Mouse (Mus musculus): ENCODE data around the gene Alg5.
"Not testable (repeated sequence)": the region's sequence is repeated elsewhere in the genome, so short reads cannot be mapped to it uniquely, and the experiment has no call there.

The Alg5 gene

DNA sequence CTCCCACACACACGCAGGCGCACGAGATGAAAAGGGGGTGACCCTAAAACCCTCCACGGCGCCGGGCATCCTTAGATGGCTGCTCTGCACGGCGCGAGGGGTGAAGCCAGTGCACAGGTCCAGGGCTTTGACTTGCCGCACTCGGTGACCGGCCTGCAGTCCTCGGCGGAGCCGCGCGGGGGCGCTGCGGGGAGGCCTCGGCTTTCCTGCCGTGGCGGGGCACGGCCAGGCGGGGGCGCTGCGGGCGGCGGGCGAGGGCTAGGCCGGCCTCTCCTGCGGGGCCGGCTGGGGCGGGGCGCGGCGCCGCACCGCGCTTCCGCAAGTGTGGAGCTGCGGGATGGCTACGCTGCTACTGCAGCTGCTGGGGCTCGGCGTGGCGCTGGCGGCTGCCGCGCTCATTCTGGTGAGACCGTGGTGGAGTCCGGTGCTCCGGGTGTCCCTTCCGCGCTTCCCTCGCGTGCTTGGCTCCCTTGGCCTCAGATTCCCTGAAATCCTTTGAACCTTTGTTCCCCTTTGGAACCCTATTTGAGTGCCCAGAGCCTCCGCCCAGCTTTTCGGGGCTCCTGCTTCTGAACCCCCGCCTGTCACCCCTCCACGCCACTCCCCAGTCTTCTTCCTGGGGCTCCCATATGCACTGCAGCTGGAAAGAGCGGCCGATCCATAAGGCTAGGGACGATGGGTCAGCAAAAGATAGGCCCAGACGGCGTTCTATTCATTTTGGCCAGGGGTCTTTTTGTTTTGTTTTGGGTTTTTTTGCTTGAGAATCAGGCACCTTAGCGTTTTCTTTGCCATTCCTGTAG, at the start of gene Alg5, which contains the start of gene Exosc8:
Gene Alg5, plus strand, starts transcription at position 293 of the 800 bp plus-strand sequence.
Gene Exosc8, minus strand, starts transcription at position 147 of the 800 bp plus-strand sequence.
- peak; percentile 92 to 99 for DNase-seq (ENCODE audit: low spot score in 2 of 2)

DNA sequence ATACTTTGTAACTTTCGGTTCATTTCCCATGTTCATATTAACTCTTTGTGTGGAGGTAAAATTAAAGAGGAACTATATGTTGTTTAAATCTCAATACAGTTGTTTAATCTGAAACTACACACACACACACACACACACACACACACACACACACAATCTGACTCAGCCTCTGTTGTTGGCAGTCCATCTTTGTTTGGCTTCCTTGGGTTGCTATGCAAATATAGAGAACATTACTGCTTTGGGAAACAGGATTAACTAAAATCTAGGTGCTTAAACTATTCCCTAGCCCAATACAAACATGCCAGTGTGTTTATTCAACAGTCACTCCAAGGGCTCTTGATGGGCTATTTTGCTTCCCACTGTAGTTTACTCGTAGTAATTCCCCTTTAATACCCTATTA, 48.1 kb upstream of the Alg5 start:
- no peak for DNase-seq (ENCODE audit: low spot score in 2 of 2)

DNA sequence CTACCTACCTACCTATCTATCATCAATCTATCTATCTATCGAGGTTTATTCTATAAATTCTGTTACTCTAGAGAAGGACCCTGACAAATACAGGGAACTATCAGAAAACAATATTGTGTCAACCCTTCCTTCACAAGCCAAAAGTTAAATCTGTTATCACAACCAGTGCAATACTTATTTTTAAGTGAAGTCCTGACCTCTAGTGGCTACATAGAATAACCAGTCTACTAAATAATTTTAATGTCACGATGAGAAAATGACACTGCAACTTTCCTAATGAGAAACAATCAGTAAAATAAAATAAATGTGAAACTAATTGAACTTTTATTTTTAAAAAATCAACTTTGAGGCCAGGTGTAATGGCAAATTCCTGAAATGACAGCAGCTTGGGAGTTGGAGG, 46.2 kb upstream of the Alg5 start:
- DNase-seq (ENCODE audit: low spot score in 2 of 2) = no peak

DNA sequence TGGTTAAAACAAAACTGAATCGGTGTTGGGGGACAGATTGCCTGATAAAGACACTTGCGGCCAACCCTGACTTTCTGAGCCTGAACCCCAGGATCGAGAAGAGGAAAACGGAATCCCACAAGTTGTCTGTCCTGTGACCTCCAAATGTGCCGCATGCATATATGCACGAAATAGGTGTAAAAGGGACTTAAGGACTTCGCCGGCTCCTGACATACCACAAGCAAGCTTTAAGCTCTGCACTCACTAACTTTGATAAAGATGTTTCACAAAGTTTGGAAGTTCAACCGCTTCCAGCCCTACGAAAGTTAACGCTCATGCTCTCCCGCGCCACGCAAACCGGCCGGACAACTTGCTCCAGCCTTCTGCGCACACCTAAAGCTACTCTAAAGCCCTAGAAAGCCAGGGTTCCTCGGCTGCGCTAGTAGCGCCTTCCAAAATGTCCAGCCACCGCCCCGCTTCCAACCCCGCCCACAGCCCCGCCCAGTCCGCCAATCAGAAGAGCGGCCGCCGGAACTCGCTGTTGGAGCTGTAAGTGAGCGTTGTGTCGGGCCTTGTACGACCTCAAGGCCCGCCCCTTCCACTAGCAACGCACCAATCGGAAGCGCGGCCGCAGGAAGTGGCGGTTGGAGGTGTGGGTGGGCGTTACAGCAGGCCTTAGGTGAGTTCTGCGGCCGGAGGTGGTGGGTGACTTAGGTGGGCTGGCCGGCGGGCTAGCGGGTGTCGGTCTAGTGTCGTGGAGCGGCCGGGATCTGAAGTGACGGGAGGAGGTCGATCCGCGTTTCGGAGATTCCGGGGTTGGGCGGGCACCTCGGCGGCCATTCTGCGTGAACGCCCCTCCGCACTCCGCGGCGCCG, 42.9 kb upstream of the Alg5 start, which contains the start of gene Supt20:
Gene Supt20, plus strand, starts transcription at position 606 of the 854 bp plus-strand sequence.
- peak; percentile 89 to 96 for DNase-seq (ENCODE audit: low spot score in 2 of 2)

DNA sequence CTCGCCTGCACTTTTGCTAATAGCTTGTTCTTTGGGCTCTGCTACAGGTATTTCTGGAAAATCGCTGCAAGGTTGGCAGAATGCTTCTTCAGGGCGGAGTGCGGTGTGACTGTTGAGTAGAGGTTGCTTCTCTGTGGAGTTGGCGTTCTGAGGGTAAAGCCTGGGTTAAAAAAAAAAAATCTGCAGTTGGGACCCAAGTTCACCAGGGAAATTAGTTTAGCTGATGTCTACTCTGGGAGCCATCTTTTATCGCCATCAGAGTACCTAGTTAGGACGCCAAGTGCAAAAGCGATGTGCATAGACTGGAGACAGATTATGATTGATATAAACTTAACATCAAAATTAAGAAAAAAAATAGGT, 42.3 kb upstream of the Alg5 start:
- DNase-seq (ENCODE audit: low spot score in 2 of 2) = no peak

DNA sequence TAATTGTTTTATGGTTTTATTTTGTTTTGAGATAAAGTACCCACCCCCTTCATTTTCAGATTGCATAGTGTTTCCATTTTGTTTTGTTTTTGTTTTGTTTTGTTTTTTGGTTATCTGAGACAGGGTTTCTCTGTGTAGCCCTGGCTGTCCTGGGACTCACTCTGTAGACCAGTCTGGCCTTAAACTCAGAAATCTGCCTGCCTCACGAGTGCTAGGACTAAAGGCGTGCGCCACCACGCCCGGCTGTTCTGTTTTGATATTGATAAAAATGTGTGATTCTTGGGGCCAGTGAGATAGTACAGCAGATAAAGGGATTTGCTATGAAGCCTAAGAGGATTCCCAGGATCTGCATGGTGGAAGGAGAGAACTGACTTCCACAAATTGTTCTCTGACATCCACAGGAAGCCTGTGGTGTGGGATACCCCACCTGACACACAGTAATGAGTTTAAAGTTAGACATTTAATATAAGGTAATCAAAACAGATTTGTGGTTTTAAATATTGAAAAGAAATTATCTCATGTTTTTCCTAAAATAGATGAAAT, 35.5 kb upstream of the Alg5 start:
- no peak for DNase-seq (ENCODE audit: low spot score in 2 of 2)

DNA sequence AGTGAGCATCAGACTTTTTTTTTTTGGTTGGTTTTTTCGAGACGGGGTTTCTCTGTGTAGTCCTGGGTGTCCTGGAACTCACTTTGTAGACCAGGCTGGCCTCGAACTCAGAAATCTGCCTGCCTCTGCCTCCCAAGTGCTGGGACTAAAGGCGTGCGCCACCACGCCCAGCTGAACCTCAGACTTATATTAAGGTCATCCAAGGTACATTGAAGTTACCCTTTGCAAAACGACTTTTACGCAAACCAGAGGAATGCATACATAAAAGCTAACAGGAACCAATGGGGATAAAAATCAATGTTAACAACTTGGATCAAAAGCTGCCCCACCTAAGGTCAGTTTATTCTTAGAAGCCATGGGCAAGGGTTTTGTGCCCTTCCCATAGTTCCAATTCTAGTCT, 31.2 kb upstream of the Alg5 start:
- not testable (repeated sequence) for DNase-seq (ENCODE audit: low spot score in 2 of 2)

DNA sequence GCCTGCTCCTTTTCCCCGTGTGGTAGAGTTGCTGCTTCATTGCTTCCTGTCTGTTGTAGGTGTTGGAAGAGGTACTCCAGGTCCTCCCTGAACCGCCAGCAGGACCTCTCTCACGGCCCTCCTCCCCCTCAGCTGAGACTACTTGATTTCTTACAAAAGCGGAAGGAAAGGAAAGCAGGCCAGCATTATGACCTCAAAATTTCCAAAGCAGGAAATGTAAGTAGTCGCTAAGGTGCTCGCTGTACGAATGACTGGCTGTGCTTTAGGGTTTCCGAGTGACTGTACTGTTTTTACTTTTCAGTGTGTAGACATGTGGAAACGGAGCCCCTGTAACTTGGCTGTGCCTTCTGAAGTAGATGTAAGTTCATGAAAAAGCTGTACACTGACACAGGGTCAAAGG, 26.4 kb upstream of the Alg5 start:
- DNase-seq (ENCODE audit: low spot score in 2 of 2) = peak in 1 of 2 experiments; percentile 16

DNA sequence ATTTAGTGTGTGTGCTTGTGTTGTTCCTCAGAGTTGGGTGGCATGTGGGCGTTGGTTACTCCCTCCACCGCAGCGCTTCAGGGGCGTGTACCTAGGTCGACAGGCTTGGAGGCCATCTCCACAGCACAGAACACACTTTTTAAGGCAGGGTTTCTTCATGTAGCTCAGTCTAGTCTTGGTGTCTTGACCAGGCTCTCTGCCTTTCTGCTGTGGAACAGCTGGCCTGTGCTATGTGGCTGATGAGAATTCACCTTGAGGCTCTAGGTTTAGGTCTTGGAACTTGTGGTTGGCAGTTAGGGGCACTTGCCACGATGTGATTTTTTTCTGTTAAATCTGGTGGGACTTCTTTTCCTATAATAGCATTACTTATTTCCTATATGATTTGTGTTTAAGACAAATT, 21.1 kb upstream of the Alg5 start, which contains the start of gene Gm21958:
Gene Gm21958, minus strand, starts transcription at position 101 of the 400 bp plus-strand sequence.
- no peak for DNase-seq (ENCODE audit: low spot score in 2 of 2)

DNA sequence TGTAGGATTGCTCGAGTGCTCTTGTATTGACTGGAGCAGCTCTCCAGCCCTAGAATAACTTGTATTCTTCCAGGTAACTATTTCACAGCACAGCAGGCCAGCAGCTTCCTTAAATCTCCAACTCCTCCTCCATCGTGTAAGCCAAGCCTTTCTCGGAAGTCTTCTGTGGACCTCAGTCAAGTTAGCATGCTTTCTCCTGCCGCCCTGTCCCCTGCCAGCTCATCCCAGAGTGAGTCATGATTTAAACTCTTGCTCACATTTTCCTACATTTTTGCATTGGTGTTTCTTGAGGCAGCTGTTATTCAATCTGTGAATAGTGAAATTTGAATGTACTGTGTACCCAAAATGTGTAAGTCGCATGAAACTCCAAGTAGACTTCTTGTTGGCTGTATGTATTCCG, 19.9 kb upstream of the Alg5 start:
- no peak for DNase-seq (ENCODE audit: low spot score in 2 of 2)

DNA sequence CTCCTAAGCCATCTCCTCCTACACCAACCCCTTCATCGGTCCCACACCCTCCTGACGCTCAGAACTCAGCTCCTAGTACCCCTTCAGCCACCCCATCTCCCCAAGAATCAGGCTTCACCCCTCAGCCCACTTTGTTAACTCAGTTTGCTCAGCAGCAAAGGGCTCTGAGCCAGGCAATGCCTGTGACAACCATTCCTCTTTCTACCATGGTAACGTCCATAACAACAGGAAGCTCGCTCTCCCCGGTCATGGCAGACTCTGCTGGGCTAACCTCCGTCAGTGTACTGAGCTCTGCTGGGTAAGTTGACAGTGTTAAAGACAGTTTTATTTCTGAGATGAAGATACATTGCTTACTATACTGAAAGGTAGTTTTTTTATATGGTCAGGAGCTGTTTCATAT, 18.0 kb upstream of the Alg5 start:
- no peak for DNase-seq (ENCODE audit: low spot score in 2 of 2)

DNA sequence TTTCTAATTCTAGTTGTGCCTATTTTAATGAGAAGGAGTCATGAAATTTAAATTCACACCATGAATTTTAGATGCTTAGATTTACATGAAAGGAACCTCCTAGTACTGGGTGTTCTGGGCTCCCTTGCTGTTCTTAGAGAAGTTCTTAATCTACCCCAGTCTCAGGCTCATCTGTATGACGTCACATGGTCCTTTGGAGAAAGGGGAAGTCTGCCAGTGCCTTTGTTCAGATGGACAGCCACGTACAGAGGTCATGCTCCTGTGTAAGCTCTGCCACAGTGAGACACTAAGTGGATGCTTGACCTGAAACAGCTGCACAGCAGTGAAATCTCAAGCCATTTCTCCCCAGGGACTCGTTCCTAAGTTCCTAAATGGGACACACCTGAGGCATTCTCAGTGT, 16.4 kb upstream of the Alg5 start:
- DNase-seq (ENCODE audit: low spot score in 2 of 2) = no peak

DNA sequence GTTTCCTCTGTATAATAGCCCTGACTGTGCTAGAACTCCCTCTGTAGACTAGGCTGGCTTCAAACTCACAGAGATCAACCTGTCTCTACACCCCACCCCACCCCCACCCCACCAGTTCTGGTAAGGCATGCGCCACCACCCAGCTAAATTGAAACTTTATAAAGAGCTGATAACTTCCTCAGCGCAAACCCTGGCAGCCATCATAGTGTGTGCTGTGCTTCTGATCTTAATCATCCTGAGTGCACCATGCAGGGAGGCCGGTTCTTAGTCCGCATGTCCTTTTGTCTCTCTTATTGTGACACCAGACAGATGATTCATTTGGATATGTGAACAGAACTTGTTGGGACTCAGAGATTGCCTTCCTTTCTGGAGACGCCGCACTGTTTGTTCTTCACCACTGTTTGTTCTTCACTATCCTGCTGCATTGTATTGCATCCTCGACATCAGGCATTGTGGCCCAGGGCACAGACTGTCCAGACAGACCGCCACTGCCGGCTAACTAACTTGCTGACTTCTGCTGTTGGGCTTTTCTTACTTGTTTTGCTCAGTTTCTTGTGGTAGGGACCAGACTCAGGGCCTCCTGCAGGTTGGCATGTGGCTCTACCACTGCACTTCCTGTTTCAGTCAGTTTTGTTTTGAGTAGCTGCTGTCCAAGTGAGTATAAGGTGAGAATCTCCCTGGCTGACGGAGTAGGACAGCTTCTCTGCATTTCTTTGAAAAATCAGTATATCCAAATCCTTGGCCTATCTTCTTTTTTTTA, 11.4 kb upstream of the Alg5 start:
- peak in 1 of 2 experiments; percentile 46 for DNase-seq (ENCODE audit: low spot score in 2 of 2)

DNA sequence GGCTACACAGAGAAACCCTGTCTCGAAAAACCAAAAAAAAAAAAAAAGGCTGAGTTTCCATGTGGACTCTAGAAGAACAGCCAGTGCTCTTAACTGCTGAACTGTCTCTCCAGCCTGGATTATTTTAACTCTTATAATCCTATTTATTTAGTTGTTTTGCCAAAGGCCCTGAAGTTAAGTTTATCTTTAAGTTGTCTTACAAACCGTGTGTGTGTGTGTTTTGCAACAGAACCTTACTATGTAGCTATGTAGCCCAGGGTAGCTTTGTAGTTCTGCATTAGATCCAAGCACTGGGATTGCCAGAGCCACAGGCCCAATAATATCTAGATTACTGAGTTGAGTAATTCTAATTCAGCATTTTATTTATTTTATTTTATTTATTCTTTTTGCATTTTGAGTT, 10.0 kb upstream of the Alg5 start:
- DNase-seq (ENCODE audit: low spot score in 2 of 2) = no peak

DNA sequence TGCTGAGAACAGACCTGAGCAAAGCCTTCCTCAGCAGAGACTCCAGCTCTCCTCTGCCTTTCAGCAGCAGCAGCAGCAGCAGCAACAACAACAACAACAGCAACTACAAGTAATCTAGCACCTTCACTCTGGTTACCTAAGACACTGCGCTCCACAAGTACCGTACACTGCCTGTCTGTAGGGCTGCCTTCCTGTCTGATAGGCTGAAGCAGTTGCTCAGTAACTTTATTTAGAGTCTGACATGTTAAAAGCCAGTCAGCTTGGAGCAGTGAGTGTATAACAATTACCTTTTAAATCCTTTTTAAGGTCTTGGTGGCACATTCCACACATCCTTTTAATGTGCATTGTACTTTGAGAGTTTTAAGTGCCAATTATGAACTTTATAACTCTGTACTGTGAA, 7.8 kb upstream of the Alg5 start:
- no peak for DNase-seq (ENCODE audit: low spot score in 2 of 2)

DNA sequence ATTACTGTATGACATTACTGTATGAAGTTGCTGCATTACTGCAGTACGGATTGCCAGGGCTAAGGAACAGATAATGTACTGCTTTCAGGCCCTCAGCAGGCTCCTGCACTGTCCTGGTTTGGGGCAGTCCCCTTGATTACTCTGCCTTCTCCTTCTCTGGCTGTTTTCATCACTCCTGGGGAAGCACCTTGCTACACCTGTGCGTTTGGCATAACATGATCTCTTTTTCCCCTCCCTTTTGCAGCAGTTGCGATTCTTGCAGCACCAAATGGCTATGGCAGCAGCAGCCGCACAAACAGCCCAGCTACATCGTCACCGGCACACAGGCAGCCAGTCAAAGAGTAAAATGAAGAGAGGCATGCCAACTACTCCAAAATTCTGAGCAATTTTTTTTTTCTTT, 7.2 kb upstream of the Alg5 start:
- DNase-seq (ENCODE audit: low spot score in 2 of 2) = no peak

DNA sequence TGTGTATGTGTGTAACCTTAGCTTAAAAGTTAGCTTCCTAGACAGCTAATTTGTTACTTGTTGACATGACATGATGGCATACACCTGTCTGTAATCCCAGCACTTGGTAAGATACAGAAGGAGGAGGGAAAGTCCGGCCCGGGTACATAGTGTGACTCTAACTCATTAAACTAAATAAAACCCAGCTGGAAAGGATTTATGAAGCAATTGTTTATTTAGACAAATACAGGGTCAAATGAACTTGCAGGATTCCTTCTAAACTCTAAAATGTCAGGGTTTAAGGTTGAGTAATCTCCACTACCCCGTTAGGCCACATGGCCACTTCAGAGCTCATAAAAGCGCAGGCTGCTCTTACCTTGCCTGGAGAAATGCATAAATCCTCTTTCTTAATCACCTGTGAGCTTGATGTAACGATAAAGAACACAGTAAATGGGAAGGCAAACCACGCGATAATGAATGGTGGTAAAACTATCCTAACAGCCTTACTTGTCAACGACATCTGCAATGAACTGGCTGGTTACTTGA, 3.7 kb upstream of the Alg5 start:
- no peak for DNase-seq (ENCODE audit: low spot score in 2 of 2)

DNA sequence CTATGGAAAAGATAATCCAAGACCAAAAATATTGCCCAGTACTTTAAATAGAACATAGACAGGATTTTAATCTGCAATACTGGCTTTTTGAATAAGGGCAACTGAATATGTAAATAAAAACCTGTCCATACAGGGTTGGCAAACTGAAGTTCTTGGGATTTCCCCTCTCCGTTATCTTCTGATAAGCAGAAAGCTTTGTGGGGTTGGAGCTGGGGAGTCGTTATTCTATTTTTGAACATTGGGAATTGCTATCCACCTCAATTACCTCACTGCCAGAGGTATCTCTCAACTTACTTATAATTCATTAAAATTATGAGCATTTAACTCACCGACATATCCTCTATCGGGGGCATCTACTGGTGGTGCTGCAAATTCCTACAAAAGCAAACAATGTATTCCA, 3.0 kb upstream of the Alg5 start:
- DNase-seq (ENCODE audit: low spot score in 2 of 2) = no peak

DNA sequence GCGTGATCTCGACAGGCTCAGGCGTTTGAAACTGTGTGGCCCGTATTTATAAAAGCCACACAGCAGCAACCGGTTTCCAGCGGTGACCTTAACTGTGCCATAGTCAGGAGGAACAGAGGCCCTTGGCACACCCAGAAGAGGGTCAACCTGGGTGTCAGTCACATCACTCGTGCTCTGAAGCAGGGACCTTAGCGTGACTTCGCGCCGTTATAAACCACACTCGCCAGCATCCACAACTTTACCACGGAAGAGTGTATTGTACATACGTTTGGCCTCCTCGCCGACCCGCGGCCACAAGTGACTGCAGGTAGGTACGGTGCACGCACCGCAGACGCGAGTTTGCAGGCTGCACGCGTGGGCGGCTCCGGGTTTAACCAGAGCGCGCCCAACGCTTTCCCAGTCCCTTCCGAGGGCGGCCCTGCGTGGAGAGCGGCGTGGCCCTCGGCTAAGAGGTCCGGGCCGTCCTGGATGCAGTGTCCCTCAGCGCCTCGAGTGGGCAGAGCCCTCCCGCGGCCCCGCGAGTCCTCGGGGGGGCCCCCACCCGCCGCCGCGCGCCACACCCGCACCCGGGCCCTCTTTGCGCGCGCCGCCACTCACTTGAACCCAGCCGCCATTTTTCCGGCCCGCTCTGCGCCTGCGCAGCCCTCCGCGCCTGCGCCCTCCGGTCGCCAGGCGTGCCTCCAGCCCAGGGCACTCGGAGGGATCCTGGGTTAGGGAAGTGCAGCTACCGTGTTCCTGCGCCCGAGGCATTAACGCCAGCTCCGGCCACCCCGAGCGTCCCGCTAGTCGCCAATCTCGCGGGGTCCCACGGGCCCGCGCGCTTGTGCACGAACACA, 710 bp upstream of the Alg5 start:
- DNase-seq (ENCODE audit: low spot score in 2 of 2) = peak; percentile 91 to 94

DNA sequence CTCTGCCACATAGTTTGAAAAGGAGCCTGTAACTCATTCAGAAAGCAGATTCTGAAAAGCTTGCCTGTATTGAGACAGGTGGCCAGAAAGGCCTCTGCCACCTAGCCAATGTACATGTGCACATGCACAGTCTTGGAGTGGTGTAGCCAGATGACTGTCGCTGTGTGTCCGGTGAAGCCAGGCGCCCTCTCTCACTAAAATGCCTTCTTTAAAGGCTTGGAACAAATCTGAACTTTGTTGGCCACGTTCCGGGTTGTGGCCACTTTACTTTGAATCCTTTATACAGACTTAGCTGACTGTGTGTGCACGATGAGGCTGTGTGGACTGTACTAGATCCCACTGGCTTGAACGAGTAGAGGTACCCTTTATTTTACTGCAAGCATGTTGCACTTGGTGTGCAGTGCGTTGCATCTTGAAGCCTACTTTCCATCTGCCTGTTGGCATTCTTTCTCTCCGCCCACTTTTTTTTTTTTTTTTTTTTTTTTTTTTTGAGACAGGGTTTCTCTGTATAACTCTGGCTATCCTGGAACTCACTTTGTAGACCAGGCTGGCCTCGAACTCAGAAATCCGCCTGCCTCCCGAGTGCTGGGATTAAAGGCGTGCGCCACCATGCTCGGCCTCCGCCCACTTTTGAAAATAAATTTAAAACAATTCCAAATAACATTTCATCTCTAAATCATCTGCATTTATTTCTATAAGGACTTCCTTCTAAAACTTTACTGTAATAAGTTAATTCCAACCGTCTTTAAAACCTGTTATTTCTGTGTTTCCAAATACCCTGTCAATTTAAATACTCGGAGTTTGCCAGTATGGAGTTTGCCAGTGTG, 975 bp downstream of the Alg5 start:
- peak; percentile 26 to 27 for DNase-seq (ENCODE audit: low spot score in 2 of 2)
